Mouse (Mus musculus): Measurements from ENCODE around the gene Hsh2d.

Gene Hsh2d

GRCm38 (mm10) chr8:72187793-72188331 is 1.6 kb upstream of the Hsh2d start:
- DNase-seq (ENCODE audit: low spot score in 2 of 2), result no peak

DNA sequence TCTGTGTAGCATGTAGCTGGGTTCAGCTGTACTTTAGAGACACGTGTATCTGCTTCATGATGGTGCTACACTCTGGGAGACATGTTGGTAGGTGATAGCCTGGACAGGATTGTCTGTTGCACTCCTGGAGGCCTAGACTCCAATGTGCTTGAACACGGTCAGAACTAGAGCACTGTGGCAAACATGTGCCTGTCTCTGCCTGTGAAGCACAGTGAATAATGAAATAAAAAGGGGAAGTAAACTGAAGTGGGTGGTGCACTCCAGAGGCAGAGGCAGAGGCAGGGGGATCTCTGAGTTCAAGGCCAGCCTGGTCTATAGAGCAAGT is 739 bp downstream of the Hsh2d start:
- no peak for DNase-seq (ENCODE audit: low spot score in 2 of 2)

DNA sequence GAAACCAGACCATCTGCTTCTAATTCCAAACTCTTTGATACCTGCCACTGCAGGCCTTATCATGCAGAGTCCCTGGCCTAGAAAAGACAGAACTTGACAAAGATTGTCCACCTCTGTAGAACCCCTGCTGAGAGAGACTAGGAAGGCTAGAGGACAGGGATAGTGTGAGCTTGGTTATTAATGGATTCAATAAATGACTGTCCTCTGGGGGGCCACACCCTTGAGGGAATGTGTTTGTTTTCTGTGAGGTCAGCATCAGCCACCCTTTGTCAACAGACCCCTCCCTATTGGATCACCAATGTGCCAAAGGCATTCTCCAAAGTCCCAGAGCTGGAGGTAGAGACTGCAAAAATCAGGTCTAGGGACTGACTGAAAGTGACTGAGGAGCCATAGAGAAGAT is 2.6 kb downstream of the Hsh2d start:
- DNase-seq (ENCODE audit: low spot score in 2 of 2), result no peak

DNA sequence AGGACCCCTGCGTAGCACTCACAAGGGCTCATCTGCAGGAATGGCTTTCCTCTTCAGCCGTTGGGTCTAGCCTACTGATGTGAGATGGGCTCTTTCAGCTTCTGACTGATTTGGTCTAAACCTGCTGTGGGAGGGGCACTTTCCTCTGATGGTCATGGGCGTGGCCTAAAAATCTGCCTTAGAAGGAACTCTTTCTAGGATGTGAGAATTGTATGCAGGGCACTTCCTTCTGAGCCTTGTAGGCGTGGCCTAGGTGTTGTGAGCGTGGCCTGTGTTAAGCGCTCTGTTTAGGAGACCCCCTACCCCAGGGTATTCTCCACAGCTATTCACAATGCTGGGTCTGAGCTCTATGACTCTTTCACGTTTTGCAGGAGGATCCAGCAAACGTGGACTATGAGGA is 8.6 kb downstream of the Hsh2d start:
- DNase-seq (ENCODE audit: low spot score in 2 of 2), result no peak

- no peak for DNase-seq (ENCODE audit: low spot score in 2 of 2)
These were observed 19.1 kb downstream of the Hsh2d start for GRCm38 (mm10) chr8:72208582-72208981.

- DNase-seq (ENCODE audit: low spot score in 2 of 2), result no peak
These were observed 20.8 kb downstream of the Hsh2d start for GRCm38 (mm10) chr8:72210222-72210621.

DNA sequence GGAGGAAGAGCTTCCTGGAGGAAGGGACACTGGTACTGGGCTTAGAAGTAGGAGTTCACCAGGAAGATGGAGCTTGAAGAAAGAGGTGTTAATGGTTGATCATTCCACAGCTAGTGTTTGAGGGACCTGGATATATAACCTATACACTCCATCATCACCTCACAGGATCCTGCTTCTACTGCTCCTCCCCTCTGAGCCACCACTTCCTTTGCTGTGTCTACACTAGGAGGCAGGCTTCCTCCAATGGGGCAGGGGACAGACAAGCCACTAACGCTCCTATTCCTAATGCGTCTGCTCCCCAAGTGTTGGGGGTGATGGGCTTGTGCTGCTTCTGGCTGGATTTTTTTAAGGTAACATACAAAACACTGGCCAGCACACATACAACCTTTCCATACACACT is 21.3 kb downstream of the Hsh2d start:
- DNase-seq (ENCODE audit: low spot score in 2 of 2), result no peak

GRCm38 (mm10) chr8:72211846-72212245 is 22.4 kb downstream of the Hsh2d start:
- no peak for DNase-seq (ENCODE audit: low spot score in 2 of 2)

DNA sequence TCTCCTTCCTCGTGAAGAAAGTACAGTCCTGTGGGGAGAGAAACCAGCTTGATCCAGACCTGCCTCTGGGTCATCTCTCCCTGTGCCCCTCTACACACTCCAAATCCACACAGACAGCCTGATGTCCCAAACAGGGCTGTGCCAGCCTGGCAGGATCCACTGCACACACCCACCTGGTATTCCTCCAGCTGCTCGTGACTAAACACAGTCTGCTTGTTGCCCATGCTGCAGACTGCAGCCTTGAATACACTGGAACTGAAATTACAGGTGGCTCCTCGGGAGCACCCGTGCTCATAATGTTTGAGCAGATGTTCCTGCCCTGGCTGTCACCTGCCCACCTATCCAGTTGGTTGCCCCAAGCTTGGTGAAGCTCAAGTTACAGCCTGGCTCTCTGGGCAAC is 23.3 kb downstream of the Hsh2d start, which contains the start of gene Cib3:
Gene Cib3 (minus strand): TSS at position 87 of the 400 bp plus-strand sequence.
- DNase-seq (ENCODE audit: low spot score in 2 of 2), result no peak

DNA sequence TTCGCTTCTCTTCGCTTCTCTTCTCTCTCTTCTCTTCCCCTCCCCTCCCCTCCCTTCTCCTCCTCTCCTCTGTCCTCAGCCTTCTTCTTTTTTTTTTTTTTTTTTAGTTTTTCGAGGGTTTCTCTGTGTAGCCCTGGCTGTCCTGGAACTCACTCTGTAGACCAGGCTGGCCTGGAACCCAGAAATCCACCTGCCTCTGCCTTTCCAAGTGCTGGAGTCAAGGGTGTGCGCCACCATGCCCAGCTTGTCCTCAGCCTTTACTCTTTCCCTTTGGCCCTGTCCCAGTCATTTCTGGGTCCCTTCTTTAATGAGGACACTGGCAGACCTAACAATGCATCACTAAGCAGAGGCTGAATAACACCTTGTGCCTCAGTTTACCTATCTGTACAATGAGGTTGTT is 24.1 kb downstream of the Hsh2d start, which contains the start of gene Gm11034:
Gene Gm11034 (minus strand): TSS at position 101 of the 400 bp plus-strand sequence.
- no peak for DNase-seq (ENCODE audit: low spot score in 2 of 2)

GRCm38 (mm10) chr8:72215060-72215459 is 25.6 kb downstream of the Hsh2d start:
- DNase-seq (ENCODE audit: low spot score in 2 of 2), result no peak

- DNase-seq (ENCODE audit: low spot score in 2 of 2), result no peak
These were observed 26.4 kb downstream of the Hsh2d start for GRCm38 (mm10) chr8:72215871-72216270.

DNA sequence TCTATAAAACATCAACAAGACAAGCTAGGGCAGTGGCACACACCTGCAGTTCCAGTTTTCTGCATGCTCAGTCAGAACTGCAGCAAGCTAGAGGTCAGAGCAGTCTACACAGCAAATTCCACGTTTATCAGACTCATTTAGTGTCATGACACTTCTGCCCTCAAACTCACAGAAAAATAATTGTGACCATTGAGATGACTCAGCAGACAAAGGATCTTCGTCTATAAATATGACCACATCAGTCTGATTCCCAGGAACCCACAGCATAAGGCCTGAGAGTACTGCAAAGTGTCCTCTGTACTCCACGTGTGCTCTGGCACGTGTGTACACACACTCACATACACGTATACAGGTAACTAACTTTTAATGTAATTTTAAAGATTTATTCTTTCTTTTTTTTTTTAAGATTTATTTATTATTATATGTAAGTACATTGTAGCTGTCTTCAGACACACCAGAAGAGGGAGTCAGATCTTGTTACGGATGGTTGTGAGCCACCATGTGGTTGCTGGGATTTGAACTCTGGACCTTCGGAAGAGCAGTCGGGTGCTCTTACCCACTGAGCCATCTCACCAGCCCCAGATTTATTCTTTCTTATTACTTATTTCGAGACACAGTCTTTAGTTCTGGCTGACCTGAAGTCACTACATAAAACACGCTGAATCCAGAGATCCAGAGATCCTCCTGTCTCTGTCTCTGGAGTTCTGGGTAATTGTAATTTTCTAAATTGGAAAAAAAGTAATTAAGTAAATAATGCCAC is 29.5 kb downstream of the Hsh2d start:
- no peak for DNase-seq (ENCODE audit: low spot score in 2 of 2)

DNA sequence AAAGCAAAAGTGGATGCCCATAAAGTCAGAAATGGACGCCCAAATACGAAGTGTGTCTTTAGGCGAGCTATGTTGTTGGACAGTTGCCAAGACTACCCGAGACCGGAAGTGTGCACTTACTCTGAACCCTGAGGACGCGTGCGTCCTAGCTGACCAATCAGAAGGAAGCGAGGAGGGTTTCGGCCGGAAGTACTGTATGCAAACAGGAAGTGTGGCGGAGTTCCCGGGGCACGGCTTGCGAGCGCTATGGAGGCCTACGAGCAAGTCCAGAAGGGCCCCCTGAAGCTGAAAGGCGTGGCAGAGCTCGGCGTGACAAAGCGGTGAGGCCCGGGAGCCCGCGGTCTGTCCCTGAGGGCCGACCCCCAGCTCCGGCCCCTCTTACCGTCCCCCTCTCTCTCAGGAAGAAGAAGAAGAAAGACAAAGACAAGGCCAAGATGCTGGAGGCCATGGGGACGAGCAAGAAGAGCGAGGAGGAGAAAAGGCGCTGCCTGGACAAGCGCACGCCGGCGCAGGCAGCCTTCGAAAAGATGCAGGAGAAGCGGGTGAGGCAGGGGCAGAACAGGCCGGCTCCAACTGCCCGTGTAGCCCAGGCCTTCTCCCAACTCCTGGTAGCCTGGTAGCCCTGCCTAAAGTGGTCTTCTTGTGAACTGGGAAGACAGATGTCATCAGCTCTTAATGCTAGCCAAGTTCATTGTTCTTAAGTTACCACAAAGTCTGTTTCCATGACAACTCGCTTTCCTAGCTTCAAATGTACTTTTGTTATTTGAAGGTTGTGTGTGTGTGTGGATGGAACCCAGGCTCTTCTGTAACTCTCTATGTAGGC is 30.3 kb downstream of the Hsh2d start, which contains the start of gene Fam32a:
Gene Fam32a (plus strand): TSS at position 190 of the 823 bp plus-strand sequence.
- DNase-seq (ENCODE audit: low spot score in 2 of 2), result peak; percentile 83 to 84

DNA sequence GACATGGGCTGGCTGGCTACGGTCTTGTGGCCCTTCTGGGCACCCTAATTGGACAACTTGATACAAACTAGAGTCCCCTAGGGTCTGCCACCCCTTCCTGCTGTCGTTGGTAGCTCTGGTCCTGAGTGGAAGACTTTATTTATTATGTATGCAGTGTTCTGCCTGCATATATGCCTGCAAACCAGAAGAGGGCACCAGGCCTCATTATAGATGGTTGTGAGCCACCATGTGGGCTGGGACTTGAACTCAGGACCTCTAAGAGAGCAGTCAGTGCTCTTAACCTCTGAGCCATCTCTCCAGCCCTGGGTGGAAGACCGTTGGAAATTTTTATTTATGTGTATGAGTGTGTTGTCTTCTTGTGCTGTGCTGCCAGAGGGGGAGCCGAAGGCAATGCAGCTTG is 31.3 kb downstream of the Hsh2d start:
- DNase-seq (ENCODE audit: low spot score in 2 of 2), result no peak

- DNase-seq (ENCODE audit: low spot score in 2 of 2), result no peak
These were observed 33.2 kb downstream of the Hsh2d start for GRCm38 (mm10) chr8:72222656-72223055.

DNA sequence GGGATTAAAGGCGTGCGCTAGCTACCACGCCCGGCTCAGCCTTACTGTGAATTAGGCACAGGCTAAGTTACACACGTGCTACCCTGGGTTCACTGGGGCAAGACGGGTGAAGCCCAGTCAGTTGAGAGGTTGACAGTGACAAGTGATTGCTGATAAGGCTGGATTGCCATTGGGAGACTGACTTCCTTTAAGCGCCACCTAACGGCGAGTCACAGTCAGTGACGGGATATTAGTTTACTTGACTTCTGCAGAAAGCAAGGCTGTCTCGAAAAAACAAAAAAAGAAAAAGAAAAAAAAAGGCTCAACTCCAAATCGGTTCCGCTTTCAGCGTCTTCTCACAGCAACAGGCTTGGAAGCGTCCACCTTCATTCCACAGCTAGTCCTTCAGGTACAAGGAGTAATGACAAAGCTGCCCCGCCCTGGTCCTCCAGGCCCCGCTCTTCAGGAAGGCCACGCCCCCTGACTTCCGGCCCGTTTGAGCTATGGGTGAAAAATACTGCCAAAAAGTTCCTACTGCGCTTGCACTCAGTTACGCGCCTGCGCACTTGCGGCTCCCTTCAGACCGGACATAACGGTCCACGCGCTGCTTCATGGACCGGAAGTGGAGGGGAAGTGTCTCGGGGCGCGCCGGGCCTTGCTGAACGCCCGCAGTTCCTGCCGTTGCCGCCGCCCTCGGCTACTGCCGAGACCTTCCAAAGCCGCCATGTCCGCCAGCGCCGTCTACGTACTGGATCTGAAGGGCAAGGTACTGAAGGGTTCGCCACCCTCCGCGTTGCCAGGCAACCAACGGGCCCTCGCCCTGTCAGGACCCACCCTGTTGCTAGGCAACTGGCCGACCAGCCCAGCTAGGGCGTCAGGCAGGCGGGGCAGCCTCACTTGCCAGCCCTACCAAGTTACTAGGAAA is 50.3 kb downstream of the Hsh2d start, which contains the start of gene Ap1m1:
Gene Ap1m1 (plus strand): TSS at position 520 of the 904 bp plus-strand sequence.
- peak; percentile 96 to 97 for DNase-seq (ENCODE audit: low spot score in 2 of 2)

DNA sequence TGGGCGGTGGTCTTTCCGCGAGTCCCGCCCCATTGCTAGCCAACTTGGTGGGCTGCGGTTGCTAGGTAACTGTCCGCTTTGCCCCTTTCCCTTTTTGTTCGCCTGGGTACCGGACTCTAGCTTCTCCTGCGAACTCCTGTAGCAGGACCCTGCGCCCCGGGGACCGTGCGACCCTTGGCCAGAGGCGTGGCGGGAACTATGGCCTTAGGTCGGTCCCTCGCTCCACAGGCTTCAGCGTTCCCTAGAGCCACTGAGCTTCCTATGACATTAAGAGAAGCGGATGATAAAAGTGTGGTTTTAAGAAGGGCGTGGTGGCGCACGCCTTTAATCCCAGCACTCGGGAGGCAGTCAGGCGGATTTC is 50.9 kb downstream of the Hsh2d start:
- DNase-seq (ENCODE audit: low spot score in 2 of 2), result no peak

GRCm38 (mm10) chr8:72240951-72241350 is 51.5 kb downstream of the Hsh2d start:
- no peak for DNase-seq (ENCODE audit: low spot score in 2 of 2)

DNA sequence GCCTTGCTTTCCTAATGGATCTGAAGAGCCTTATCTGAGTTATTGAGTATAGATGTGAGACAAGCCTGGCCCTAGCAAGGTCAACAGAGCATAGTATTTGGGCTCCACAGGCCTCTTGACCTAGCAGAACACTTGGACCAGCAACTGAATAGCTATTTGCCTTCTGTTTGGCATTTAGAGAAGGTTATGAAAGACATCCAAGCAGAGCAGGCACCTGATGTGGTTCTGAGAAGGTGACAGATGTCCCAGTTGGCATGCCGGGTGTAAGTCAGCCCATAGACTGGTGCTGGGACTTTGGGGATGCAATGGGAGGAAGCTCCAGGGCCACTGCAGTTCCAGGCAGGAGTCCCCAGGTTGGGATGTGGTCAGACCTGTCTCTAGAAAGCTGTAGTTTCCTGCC is 52.8 kb downstream of the Hsh2d start:
- no peak for DNase-seq (ENCODE audit: low spot score in 2 of 2)

GRCm38 (mm10) chr8:72244610-72245009 is 55.2 kb downstream of the Hsh2d start:
- no peak for DNase-seq (ENCODE audit: low spot score in 2 of 2)

Measured in frontal cortex, postnatal 10 days (tissue).